Mouse (Mus musculus): ENCODE results near the gene Cacna1a. TPM values are rescaled to one million over a fixed set of nuclear protein-coding genes. Genes with fewer than 3 reads are reported as not detected.

Cacna1a gene
- polyA plus RNA-seq, 1 experiment from 2014 or later, result 6.0 TPM

DNA sequence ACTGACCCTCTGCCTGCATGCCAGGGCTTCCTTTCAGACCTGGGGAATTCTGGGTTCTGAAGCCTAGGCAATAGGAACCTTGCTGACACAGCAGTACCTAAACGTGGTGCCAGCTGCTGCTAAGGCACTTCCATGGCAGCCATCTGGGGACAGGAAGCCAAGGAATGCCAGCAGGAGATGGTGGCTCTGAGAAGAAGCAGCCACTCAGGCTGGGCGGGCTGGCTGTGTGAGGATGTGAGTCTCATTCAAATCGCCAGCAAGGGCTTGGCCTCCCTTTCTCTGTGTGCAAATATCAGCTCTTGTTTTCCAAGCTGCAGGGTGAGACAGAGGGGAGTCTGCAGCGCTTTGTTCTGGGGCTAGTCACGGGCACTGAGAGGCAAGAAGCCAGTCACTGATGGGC lies 71.0 kb downstream of the Cacna1a start:
- 27% methylated on average over 5 of the region's 5 CpGs for WGBS
- ATAC-seq (replicated peaks; ENCODE audit: insufficient number of reproducible peaks, low FRiP score, low TSS enrichment, low read depth), result no peak
- Histone ChIP-seq H3K9me3 (replicated peaks; ENCODE audit: control insufficient read depth, low read length) (peaks cover 3% of the 10 kb centered on the region; the same call in 1 of the 2 replicates), H3K27me3 (ENCODE audit: control insufficient read depth, insufficient read depth, low read length) (no peaks in the 10 kb centered on the region), H3K9ac (replicated peaks; ENCODE audit: low read length) (no peak overlapping the region), H3K36me3 (replicated peaks; ENCODE audit: control insufficient read depth, insufficient read depth, low read depth, low read length) (no peaks in the 10 kb centered on the region), H3K27ac (replicated peaks; ENCODE audit: low read depth, low read length) (no peak overlapping the region), H3K4me2 (ENCODE audit: low read depth, low read length) (no peak overlapping the region), H3K4me3 (ENCODE audit: low read depth, low read length) (no peak overlapping the region), H3K4me1 (ENCODE audit: control insufficient read depth, insufficient read depth, low read length) (no peaks in the 10 kb centered on the region)
- no peak for DNase-seq (ENCODE audit: low spot score)

DNA sequence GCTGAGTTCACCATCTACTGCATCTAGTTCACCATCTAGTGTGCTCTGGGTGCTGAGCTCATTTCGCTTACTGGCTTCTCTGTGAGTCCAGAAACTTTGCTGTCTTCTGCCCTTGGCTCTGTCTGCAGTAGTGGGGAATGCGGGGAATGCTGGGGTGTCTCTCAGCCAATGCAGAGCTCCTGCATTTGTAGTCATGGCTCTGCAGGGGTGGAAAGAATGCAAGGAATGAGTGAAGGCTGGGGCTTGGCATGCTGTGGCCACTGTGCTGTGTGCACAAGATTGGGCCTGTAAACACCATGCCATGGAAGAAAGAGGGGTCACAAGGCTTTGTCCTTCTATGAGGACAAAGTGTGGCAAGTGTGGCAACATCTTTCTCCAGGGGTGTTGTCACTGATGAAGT lies 72.5 kb downstream of the Cacna1a start:
- ATAC-seq (replicated peaks; ENCODE audit: insufficient number of reproducible peaks, low FRiP score, low TSS enrichment, low read depth), result no peak
- Histone ChIP-seq H3K27me3 (ENCODE audit: control insufficient read depth, insufficient read depth, low read length) (no peaks in the 10 kb centered on the region), H3K36me3 (replicated peaks; ENCODE audit: control insufficient read depth, insufficient read depth, low read depth, low read length) (no peaks in the 10 kb centered on the region), H3K9me3 (replicated peaks; ENCODE audit: control insufficient read depth, low read length) (peaks cover 3% of the 10 kb centered on the region; the same call in 1 of the 2 replicates), H3K27ac (replicated peaks; ENCODE audit: low read depth, low read length) (no peak overlapping the region), H3K9ac (replicated peaks; ENCODE audit: low read length) (no peak overlapping the region), H3K4me3 (ENCODE audit: low read depth, low read length) (no peak overlapping the region), H3K4me1 (ENCODE audit: control insufficient read depth, insufficient read depth, low read length) (no peaks in the 10 kb centered on the region), H3K4me2 (ENCODE audit: low read depth, low read length) (no peak overlapping the region)
- no peak for DNase-seq (ENCODE audit: low spot score)
- 62% methylated on average over 2 of the region's 2 CpGs for WGBS

- no peaks in the 10 kb centered on the region for H3K4me1 ChIP-seq (ENCODE audit: control insufficient read depth, insufficient read depth, low read length)
- no peak for DNase-seq (ENCODE audit: low spot score)
- no peaks in the 10 kb centered on the region for H3K9me3 ChIP-seq (replicated peaks; ENCODE audit: control insufficient read depth, low read length)
- H3K4me3 ChIP-seq (ENCODE audit: low read depth, low read length), result no peak overlapping the region
- no peaks in the 10 kb centered on the region for H3K36me3 ChIP-seq (replicated peaks; ENCODE audit: control insufficient read depth, insufficient read depth, low read depth, low read length)
- H3K9ac ChIP-seq (replicated peaks; ENCODE audit: low read length), result no peak overlapping the region
- H3K4me2 ChIP-seq (ENCODE audit: low read depth, low read length), result no peak overlapping the region
- no peaks in the 10 kb centered on the region for H3K27me3 ChIP-seq (ENCODE audit: control insufficient read depth, insufficient read depth, low read length)
- WGBS, result 89% methylated on average over 1 of the region's 1 CpGs
- no peak overlapping the region for H3K27ac ChIP-seq (replicated peaks; ENCODE audit: low read depth, low read length)
- no peak for ATAC-seq (replicated peaks; ENCODE audit: insufficient number of reproducible peaks, low FRiP score, low TSS enrichment, low read depth)
Measured at GRCm38 (mm10) chr8:84466932-84467331, 78.7 kb downstream of the Cacna1a start.

DNA sequence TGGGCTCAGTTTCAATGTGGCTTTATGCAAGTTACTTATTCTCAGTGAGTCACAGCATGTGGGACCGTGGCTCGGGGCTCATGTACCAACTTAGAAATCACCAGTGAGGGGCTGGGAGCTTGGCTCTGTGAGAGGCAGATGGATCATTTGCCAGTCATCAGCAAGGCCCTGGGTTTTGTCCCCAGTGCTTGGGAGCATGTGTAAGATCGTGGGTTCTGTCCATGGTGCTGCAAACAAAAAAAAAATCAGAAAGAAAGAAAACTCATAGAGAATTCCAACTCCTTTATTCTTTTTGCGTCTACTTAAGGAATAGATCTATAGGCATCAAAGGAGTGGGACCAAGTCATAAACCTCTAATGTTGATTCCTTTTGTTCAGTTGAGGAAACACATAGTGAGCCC lies 80.8 kb downstream of the Cacna1a start:
- Histone ChIP-seq H3K27ac (replicated peaks; ENCODE audit: low read depth, low read length) (no peak overlapping the region), H3K4me3 (ENCODE audit: low read depth, low read length) (no peak overlapping the region), H3K9me3 (replicated peaks; ENCODE audit: control insufficient read depth, low read length) (no peaks in the 10 kb centered on the region), H3K36me3 (replicated peaks; ENCODE audit: control insufficient read depth, insufficient read depth, low read depth, low read length) (no peaks in the 10 kb centered on the region), H3K4me1 (ENCODE audit: control insufficient read depth, insufficient read depth, low read length) (no peaks in the 10 kb centered on the region), H3K4me2 (ENCODE audit: low read depth, low read length) (no peak overlapping the region), H3K27me3 (ENCODE audit: control insufficient read depth, insufficient read depth, low read length) (no peaks in the 10 kb centered on the region), H3K9ac (replicated peaks; ENCODE audit: low read length) (no peak overlapping the region)
- 84% methylated on average over 4 of the region's 4 CpGs for WGBS
- ATAC-seq (replicated peaks; ENCODE audit: insufficient number of reproducible peaks, low FRiP score, low TSS enrichment, low read depth) (no peak), DNase-seq (ENCODE audit: low spot score) (peak; percentile 24)

DNA sequence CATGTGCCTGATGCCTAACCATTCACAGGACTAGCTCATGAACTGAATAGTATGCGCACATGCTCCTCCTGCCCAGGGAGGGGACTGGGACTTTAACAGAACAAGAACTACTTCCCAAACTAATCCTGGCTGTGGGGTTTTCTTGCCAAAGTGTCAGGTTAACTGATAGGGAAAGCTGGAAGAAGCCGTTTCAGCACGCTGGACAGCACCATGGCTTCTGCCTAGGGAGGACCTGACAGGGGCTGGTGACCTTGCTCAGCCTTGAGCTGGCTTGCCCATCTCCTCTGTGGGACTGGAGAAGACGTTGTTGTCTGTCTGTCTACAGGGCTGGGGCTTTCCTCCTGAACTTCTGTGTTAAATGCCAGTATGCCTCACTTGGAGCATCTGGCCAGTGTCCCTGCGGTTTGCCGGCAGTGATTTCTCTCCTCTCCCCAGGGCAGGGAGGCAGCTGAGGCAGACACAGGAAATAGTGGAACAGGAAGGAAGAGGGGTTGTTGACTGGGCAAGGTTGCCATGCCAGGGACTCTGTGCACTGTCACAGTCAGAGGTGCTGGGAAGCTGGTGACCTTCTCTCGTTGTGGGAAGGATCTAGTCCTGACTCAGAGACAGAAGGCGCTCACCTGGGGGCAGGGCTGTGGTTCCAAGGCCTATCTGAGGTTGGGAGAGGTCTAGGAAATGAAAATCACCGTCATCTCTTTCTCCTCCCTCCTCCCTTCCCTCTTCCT lies 83.2 kb downstream of the Cacna1a start:
- no peak overlapping the region for H3K9ac ChIP-seq (replicated peaks; ENCODE audit: low read length)
- no peak overlapping the region for H3K4me3 ChIP-seq (ENCODE audit: low read depth, low read length)
- DNase-seq (ENCODE audit: low spot score) (peak; percentile 91), ATAC-seq (replicated peaks; ENCODE audit: insufficient number of reproducible peaks, low FRiP score, low TSS enrichment, low read depth) (no peak)
- H3K4me1 ChIP-seq (ENCODE audit: control insufficient read depth, insufficient read depth, low read length), result no peaks in the 10 kb centered on the region
- no peak overlapping the region for H3K27ac ChIP-seq (replicated peaks; ENCODE audit: low read depth, low read length)
- H3K27me3 ChIP-seq (ENCODE audit: control insufficient read depth, insufficient read depth, low read length), result no peaks in the 10 kb centered on the region
- 47% methylated on average over 9 of the region's 9 CpGs for WGBS
- no peaks in the 10 kb centered on the region for H3K9me3 ChIP-seq (replicated peaks; ENCODE audit: control insufficient read depth, low read length)
- H3K36me3 ChIP-seq (replicated peaks; ENCODE audit: control insufficient read depth, insufficient read depth, low read depth, low read length), result no peaks in the 10 kb centered on the region
- no peak overlapping the region for H3K4me2 ChIP-seq (ENCODE audit: low read depth, low read length)

DNA sequence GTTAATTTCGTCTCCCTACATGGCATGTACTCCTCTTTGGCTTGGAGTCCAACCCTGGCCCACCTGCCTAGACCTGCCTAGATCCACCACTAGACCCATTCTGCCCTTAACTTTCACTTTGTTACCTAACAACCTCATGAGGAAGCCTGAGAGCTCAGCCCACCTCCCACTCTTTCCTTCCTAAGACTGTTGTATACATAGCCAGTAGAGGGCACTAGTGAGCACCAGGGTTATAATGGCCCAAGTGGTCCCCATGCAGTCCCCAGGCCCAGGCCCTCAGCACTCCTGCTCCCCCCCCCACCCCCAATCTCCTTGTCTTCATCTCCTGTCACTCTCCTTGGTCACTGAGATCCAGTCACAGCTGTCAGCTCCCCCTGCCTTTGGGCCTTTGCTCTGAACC lies 86.2 kb downstream of the Cacna1a start:
- H3K4me3 ChIP-seq (ENCODE audit: low read depth, low read length), result no peak overlapping the region
- H3K4me2 ChIP-seq (ENCODE audit: low read depth, low read length), result no peak overlapping the region
- no peak for ATAC-seq (replicated peaks; ENCODE audit: insufficient number of reproducible peaks, low FRiP score, low TSS enrichment, low read depth)
- DNase-seq (ENCODE audit: low spot score), result no peak
- no peaks in the 10 kb centered on the region for H3K9me3 ChIP-seq (replicated peaks; ENCODE audit: control insufficient read depth, low read length)
- no peak overlapping the region for H3K9ac ChIP-seq (replicated peaks; ENCODE audit: low read length)
- no peaks in the 10 kb centered on the region for H3K27me3 ChIP-seq (ENCODE audit: control insufficient read depth, insufficient read depth, low read length)
- H3K4me1 ChIP-seq (ENCODE audit: control insufficient read depth, insufficient read depth, low read length), result no peaks in the 10 kb centered on the region
- H3K36me3 ChIP-seq (replicated peaks; ENCODE audit: control insufficient read depth, insufficient read depth, low read depth, low read length), result no peaks in the 10 kb centered on the region
- 90% methylated on average over 1 of the region's 1 CpGs for WGBS
- no peak overlapping the region for H3K27ac ChIP-seq (replicated peaks; ENCODE audit: low read depth, low read length)

- no peak overlapping the region for H3K9ac ChIP-seq (replicated peaks; ENCODE audit: low read length)
- no peak overlapping the region for H3K4me2 ChIP-seq (ENCODE audit: low read depth, low read length)
- H3K9me3 ChIP-seq (replicated peaks; ENCODE audit: control insufficient read depth, low read length), result no peaks in the 10 kb centered on the region
- WGBS, result 82% methylated on average over 3 of the region's 3 CpGs
- ATAC-seq (replicated peaks; ENCODE audit: insufficient number of reproducible peaks, low FRiP score, low TSS enrichment, low read depth), result no peak
- H3K27me3 ChIP-seq (ENCODE audit: control insufficient read depth, insufficient read depth, low read length), result no peaks in the 10 kb centered on the region
- DNase-seq (ENCODE audit: low spot score), result no peak
- no peaks in the 10 kb centered on the region for H3K4me1 ChIP-seq (ENCODE audit: control insufficient read depth, insufficient read depth, low read length)
- no peak overlapping the region for H3K4me3 ChIP-seq (ENCODE audit: low read depth, low read length)
- H3K36me3 ChIP-seq (replicated peaks; ENCODE audit: control insufficient read depth, insufficient read depth, low read depth, low read length), result no peaks in the 10 kb centered on the region
- no peak overlapping the region for H3K27ac ChIP-seq (replicated peaks; ENCODE audit: low read depth, low read length)
Measured at GRCm38 (mm10) chr8:84477341-84477740, 89.1 kb downstream of the Cacna1a start.

DNA sequence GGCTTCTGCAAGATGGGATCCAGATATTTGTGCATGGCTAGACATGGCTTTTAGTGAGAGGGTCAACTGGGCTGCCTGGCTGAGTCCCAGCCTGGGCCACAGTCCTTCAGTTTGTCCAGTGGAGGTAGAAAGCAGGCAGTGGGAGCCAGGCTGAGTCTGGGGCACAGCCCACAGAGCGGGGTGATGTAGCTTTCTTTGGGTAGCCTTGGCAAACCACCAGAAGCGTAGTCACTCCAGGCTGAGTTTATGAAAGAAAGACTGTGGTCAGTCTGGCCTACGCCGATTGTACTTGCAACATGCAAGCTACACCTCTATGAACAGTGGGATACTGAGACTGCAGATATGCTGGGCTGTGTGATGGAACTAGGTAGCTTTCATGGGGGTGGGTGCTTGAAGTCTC lies 94.8 kb downstream of the Cacna1a start:
- H3K27me3 ChIP-seq (ENCODE audit: control insufficient read depth, insufficient read depth, low read length), result no peaks in the 10 kb centered on the region; the same call in 1 of the 2 replicates
- DNase-seq (ENCODE audit: low spot score), result no peak
- no peaks in the 10 kb centered on the region for H3K9me3 ChIP-seq (replicated peaks; ENCODE audit: control insufficient read depth, low read length)
- no peak for ATAC-seq (replicated peaks; ENCODE audit: insufficient number of reproducible peaks, low FRiP score, low TSS enrichment, low read depth)
- no peaks in the 10 kb centered on the region for H3K36me3 ChIP-seq (replicated peaks; ENCODE audit: control insufficient read depth, insufficient read depth, low read depth, low read length)
- no peak overlapping the region for H3K4me3 ChIP-seq (ENCODE audit: low read depth, low read length)
- no peak overlapping the region for H3K9ac ChIP-seq (replicated peaks; ENCODE audit: low read length)
- H3K4me2 ChIP-seq (ENCODE audit: low read depth, low read length), result no peak overlapping the region
- no peak overlapping the region for H3K27ac ChIP-seq (replicated peaks; ENCODE audit: low read depth, low read length)
- no peaks in the 10 kb centered on the region for H3K4me1 ChIP-seq (ENCODE audit: control insufficient read depth, insufficient read depth, low read length)
- 93% methylated on average over 4 of the region's 4 CpGs for WGBS
